Mouse (Mus musculus) G1E (cell line): ENCODE measurements around the gene Med28.

Experiments used
- CTCF ChIP-seq: IDR thresholded peaks from 2 replicates; pipeline ENCODE4 v1.5.1; 2012; ENCODE audit warnings: low read depth, low read length, inconsistent platforms, mixed read lengths
- GATA1 ChIP-seq: IDR thresholded peaks from 2 replicates; pipeline ENCODE4 v1.6.1; 2012; ENCODE audit warnings: borderline replicate concordance, low read length, inconsistent platforms, mixed read lengths
- GATA2 ChIP-seq: IDR thresholded peaks from 2 replicates; pipeline ENCODE4 v1.6.1; 2012; ENCODE audit warnings: low read depth, low read length, inconsistent platforms, borderline replicate concordance
- POLR2AphosphoS5 ChIP-seq: IDR thresholded peaks from 2 replicates; pipeline ENCODE4 v1.6.1; 2012; ENCODE audit warnings: low read depth, low read length, inconsistent platforms; ENCODE audit not compliant: insufficient replicate concordance

DNA sequence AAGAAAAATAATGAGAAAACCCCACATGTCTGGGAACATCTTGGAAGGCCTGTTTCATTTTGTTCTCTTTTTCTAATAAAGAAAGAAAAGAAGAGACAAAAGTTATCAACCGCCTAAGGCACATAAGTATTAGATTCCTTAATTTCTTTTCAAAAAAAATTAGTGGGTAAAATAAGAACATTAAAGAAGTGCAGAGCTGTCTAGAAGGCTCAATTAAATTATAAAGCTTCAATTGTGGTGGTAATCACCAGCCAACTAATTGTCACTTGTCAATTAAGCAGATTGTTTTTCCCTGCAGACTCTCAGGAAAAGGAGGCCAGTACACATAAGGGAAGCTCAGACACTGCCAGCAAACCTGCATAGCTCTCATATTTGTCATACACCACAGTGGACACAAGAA, 45.8 kb downstream of the Med28 start:
- no peak for TF ChIP-seq CTCF
- no peak for TF ChIP-seq GATA1
- no peak for TF ChIP-seq GATA2
- no peak for TF ChIP-seq POLR2AphosphoS5
